Mouse (Mus musculus) heart, postnatal 4 days (tissue): ENCODE data around the gene Aaed1. TPM values are rescaled to one million over a fixed set of nuclear protein-coding genes. Genes with fewer than 3 reads are reported as not detected.
"Not testable (repeated sequence)": the region's sequence is repeated elsewhere in the genome, so short reads cannot be mapped to it uniquely, and the experiment has no call there.

Source experiments
- DNase-seq: peaks from one replicate; pipeline ENCODE4 v3.0.0; 2021
- total RNA-seq, 2 experiments: library from RNA; stranded (reverse); gene quantifications; 2 replicates each; pipeline ENCODE4 v1.2.3; 2021

Aaed1 gene
- total RNA-seq, 2 experiments from 2014 or later: 54.7 to 57.2 TPM

DNA sequence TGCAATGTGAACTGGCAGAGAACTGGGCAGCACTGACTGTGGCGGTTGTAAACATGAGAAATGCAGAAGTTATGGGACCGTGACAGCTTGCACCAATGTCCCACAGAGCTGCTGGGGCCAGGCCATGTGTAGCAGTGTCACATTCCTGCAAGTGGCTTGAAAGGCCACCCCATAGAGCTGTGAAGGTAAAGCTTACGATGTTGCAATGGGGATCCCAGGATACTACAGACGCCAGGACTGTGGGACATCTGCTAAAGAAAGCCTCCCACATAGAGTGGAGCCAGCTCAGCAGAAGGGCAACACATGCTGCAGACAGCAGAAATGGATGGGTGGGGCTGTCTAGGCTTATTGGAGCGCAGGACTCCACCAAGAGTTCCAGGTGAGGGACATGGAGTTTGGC, 5.0 kb downstream of the Aaed1 start:
- no peak for DNase-seq

GRCm38 (mm10) chr13:64306078-64306477, 6.4 kb downstream of the Aaed1 start:
- DNase-seq: peak; percentile 69

DNA sequence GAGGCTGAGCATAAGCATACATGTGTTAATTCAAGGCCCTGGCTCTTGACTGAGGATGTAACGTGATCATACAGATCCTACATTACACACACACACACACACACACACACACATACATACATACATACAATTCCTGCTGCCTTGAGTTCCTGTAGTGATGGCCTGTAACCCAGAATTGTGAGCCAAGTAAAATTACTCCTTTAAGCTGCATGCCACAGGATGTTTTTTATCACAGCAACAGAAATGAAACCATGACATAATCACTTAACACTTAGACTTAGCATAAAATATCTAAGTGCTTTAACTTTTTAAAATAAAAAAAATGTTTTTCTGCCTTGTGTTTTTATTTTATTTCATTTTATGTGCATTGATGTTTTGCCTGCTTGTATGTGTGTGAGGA, 13.4 kb downstream of the Aaed1 start:
- no peak for DNase-seq

GRCm38 (mm10) chr13:64286791-64287190, 25.7 kb downstream of the Aaed1 start:
- no peak for DNase-seq

GRCm38 (mm10) chr13:64286321-64286720, 26.2 kb downstream of the Aaed1 start:
- DNase-seq: no peak

GRCm38 (mm10) chr13:64284676-64285075, 27.8 kb downstream of the Aaed1 start:
- no peak for DNase-seq

DNA sequence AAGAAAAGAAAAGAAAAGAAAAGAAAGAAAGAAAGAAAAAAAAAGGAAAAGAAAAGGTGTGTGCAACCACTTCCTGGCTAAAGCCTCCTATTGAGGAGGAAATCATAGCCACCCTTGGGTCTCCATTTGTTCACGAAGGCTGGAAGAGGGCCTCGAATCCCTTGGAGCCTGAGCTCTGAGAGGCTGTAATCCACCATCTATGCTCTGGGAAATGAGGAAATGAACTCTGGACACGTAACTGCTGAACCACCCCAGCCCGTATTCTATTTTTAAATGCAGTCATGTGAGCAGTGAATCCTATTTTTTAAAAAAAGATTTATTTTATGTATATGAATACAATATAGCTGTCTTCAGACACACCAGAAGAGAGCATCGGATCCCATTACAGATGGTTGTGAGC, 31.6 kb downstream of the Aaed1 start:
- no peak for DNase-seq

DNA sequence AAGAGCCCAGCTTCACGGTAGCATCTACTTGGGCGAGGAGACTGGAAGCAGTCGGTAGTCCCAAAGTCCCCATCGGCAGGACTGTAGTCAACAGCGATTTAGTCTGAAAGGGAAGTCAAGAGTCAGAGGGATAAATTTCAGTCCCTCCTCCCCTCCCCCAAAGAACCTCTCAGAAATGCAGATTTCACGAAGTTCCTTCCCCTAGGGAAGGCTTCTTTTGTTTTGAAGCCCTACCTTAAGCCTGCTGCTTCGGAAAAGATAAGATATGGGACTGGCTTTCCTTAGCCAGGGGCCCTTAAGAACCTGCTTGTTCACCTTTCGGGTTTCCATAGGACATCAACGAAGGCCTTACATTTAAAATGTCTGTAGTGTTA, 36.8 kb downstream of the Aaed1 start:
- DNase-seq: no peak

GRCm38 (mm10) chr13:64274879-64275753, 37.4 kb downstream of the Aaed1 start, which contains the start of gene Cdc14b:
Cdc14b (minus strand) TSS chr13:64275290.
- DNase-seq: peak; percentile 70

DNA sequence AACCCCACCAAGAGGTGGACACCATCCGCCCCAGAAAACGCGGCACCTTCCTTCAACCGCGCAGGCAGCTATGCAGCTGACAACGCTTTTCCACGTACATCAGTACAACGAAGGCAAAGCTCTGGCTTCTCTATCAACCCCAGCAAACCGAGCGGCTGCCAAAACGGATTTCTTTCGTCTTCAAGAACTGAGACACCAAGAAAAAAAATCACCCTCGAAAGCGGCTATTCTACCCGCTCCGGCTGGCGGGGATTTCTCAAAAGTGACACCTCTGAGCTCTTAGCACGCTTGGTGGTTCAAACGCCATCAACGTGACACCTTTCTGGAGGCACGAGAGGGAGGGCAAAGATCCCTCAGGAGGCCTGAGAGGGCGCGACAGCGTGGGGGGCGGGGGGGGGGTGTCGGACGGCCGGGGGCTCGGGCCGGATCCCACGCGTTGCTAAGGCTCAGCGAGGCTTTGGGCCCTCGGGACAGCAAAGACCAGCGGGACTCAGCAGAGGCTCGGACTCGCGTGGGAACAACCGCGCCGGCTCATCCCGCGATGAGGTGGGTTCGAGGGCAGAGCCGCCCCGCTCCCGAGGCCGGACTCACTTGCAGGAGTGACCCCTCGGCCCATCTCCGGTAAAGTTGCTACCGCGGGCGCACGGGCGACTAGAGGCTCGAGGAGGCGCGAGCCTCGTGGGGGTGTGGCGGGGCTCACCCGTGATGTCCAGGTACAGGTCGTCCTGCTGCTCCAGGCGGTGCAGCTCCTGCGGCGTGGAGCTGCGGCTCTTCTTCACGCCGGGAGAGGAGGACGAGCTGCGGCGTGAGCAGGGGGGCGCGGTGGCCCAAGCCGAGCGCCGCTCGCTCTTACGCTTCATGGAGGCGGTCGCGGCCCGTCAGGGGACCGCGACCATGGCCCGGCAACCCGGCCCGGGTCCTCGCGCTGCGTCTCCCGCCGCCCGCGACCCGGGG, 38.3 kb downstream of the Aaed1 start:
- peak; percentile 20 for DNase-seq

- DNase-seq: no peak
Observed at GRCm38 (mm10) chr13:64273352-64273751, 39.2 kb downstream of the Aaed1 start.

GRCm38 (mm10) chr13:64268384-64268783, 44.1 kb downstream of the Aaed1 start:
- DNase-seq: no peak

DNA sequence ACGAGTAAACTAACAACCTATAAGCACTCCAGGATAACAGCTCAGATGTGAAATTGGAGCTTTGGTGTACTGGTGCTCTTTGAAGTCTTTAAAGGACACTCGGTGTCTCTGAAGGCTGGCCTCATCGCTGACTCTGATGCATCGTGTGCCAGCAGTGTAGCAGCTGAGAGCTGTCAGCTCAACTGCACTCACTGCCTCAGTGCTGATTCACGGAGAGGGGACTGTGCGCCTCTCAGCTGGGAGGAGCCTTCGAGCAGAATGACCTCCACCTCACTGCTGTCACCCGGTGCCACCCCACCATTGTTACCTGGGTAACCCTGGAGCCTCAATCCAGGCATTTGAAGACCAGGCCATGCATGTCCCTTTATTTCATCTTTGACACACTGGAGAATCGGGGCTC, 45.4 kb downstream of the Aaed1 start:
- peak; percentile 12 for DNase-seq

- DNase-seq: no peak
Observed at GRCm38 (mm10) chr13:64264586-64264985, 47.9 kb downstream of the Aaed1 start.

DNA sequence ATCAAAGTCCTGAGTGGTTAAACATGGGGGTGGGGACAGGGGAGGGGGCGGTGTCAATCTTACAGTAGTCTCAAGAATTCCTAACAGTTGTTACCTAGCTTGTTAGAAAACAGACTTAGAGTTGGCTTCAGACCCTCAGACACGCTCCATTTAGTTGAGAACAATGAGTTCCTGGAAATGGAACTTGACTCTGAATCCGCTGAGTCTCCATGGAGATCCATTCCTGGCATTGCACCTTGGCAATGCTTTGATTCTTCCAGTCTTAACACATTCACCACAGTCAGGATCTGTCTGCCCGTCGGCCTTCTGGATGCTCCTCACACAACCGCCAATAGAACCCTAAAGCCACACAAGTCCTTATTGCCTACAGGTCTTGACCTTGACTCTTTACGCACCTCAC, 52.6 kb downstream of the Aaed1 start:
- no peak for DNase-seq

GRCm38 (mm10) chr13:64258516-64258821, 54.0 kb downstream of the Aaed1 start:
- no peak for DNase-seq

- no peak for DNase-seq
Observed at GRCm38 (mm10) chr13:64257814-64258515, 54.5 kb downstream of the Aaed1 start.

DNA sequence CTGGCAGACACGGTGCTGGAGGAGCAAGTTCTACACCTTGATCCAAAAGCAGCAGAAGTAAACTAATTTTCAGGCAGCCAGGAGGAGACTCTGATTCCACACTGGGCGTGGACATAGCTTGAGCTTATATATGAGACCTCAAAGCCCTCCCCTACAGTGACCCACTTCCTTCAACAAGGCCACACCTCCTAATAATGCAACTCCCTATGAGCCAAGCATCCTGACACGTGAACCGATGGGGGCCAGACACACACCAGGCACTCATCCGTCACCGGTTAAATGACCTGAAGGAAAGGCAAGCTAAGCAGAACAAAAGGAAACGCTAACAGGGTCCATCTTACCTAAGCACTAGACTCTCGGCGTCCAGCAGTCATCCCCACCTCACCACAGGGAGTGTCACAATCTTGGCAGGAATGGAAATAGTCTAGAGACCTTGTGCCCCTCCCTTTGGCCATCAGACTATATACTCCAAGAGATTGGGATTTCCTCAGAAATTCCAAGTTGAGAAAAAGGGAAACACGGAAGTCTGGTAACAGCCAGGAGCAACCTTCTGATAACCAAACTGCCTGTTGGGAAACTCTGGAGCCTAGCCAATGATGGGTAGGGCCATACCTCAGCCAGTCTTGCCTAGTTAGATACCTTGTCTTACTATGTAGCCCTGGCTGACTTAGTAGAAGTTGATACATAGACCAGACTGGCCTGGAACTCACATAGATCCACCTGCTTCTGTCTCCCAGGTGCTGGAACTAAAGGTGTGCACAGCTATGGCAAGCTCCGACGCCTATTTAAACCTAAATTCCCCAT, 55.3 kb downstream of the Aaed1 start:
- no peak for DNase-seq

DNA sequence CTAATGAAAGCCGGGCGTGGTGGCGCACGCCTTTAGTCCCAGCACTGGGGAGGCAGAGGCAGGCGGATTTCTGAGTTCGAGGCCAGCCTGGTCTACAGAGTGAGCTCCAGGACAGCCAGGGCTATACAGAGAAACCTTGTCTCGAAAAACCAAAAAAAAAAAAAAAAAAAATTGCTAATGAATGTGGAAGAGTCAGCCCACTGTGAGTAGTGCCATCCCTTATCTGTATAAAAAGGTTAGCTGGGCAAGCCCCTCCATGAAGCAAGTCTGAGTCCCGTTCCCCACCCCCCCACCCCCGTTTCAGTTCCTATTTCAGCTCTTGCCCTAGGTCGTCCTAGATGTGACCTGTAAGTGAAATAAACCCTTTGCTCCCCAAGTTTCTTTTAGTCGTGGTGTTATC, 58.3 kb downstream of the Aaed1 start:
- not testable (repeated sequence) for DNase-seq

DNA sequence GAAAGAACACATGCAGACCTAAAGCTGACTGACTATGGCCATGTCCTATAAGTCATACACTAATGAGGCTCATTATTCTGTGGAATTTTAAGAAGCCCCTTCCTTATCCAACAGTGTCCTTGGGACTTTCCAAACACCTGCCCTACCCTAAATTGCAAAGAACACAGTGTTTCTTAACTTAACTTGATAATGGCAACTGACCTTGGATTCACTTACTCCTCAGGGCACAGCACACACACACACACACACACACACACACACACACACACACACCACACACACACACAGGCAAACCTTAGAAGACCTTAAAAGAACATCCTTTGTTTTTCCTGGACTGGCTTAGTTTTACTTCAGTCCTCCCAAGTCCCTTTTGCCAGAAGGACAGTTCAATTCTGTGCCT, 58.8 kb downstream of the Aaed1 start:
- no peak for DNase-seq

DNA sequence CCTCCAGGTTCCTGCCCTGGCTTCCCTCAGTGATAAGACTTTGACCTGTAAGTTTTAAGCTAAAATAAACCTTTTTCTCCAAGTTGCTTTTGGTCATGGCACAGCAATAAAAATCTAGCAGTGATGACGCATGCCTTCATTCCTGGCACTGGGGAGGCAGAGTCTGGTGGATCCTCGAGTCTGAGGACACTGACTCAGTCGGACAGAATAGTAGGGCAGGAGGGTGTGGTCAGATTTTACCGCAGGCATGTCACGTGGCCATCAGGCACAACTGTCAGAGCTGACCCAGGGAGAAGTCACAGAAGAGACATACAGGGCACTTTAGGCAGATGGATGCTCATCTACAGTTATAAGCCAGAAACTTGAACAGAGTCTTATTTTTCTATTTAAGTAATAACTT, 60.4 kb downstream of the Aaed1 start:
- peak; percentile 9 for DNase-seq

GRCm38 (mm10) chr13:64250363-64250762, 62.1 kb downstream of the Aaed1 start:
- peak; percentile 33 for DNase-seq
